In genomic region chr6:115500234-115500633, GRCm38 (mm10) we compare ENCODE assay signal across 19 mouse cellular contexts.
"Had no signal": no experiment of that assay in that cellular context is flagged by ENCODE, and none has a peak within 500 bp of the region (broad histone marks: within the 10 kb centered on the region; RNA-seq: fewer than 3 reads in every experiment).

No protein-coding gene starts in this region.

- H3K27me3 ChIP-seq: heart, embryonic 15.5 days; hindbrain, embryonic 12.5 days; intestine, embryonic 15.5 days; limb, embryonic 12.5 days; liver, embryonic 13.5 days had no signal

- H3K9ac ChIP-seq: heart, embryonic 13.5 days; heart, embryonic 15.5 days; hindbrain, embryonic 12.5 days; hindbrain, embryonic 14.5 days; intestine, embryonic 15.5 days; limb, embryonic 12.5 days; liver, embryonic 13.5 days had no signal

- ATAC-seq: inflammation-experienced regulatory T-cells, adult 6 months; intestine, embryonic 15.5 days; intestine, postnatal 0 days had no signal

- H3K27ac ChIP-seq: heart, embryonic 13.5 days; heart, embryonic 15.5 days; hindbrain, embryonic 12.5 days; hindbrain, embryonic 14.5 days; intestine, embryonic 15.5 days; left cerebral cortex, adult 2 months; limb, embryonic 10.5 days; limb, embryonic 12.5 days; liver, embryonic 13.5 days had no signal

- H3K9me3 ChIP-seq: heart, embryonic 13.5 days; heart, embryonic 15.5 days; hindbrain, embryonic 10.5 days; hindbrain, embryonic 12.5 days; intestine, embryonic 15.5 days; limb, embryonic 10.5 days; limb, embryonic 12.5 days; liver, embryonic 13.5 days had no signal

- H3K4me2 ChIP-seq: heart, embryonic 11.5 days; heart, embryonic 13.5 days; heart, embryonic 15.5 days; hindbrain, embryonic 12.5 days; hindbrain, embryonic 14.5 days; intestine, embryonic 15.5 days; limb, embryonic 12.5 days; liver, embryonic 11.5 days; liver, embryonic 13.5 days had no signal

- H3K4me3 ChIP-seq: heart, adult 2 months; heart, embryonic 13.5 days; heart, embryonic 15.5 days; hindbrain, embryonic 10.5 days; hindbrain, embryonic 12.5 days; intestine, embryonic 15.5 days; left cerebral cortex, adult 2 months; limb, embryonic 10.5 days; limb, embryonic 12.5 days; liver, embryonic 13.5 days had no signal

- H3K4me1 ChIP-seq: limb, embryonic 12.5 days had no signal

- DNase-seq: kidney, adult 18-20 months; kidney, adult 8-10 months; kidney, postnatal 4 days; liver; liver, embryonic 13.5 days had no signal

- H3K36me3 ChIP-seq: heart, embryonic 13.5 days; heart, embryonic 15.5 days; hindbrain, embryonic 10.5 days; hindbrain, embryonic 12.5 days; intestine, embryonic 15.5 days; limb, embryonic 10.5 days; limb, embryonic 12.5 days; liver, embryonic 13.5 days had no signal
